Mouse (Mus musculus) olfactory bulb, adult 2 months (tissue): ENCODE results near the gene Siglecg.

Experiments
- CTCF ChIP-seq: fragments of 200-500 bp; IDR thresholded peaks from 2 replicates; pipeline ENCODE4 v1.5.1; 2012; ENCODE audit warnings: low read depth, mild to moderate bottlenecking, low read length, moderate library complexity; ENCODE audit not compliant: insufficient read depth
- POLR2A ChIP-seq: fragments of 200-500 bp; IDR thresholded peaks from 2 replicates; pipeline ENCODE4 v1.6.1; 2012; ENCODE audit warnings: mild to moderate bottlenecking, low read depth, low read length, moderate library complexity; ENCODE audit not compliant: insufficient read depth

- TF ChIP-seq POLR2A (no peak), CTCF (no peak)
These were observed 39.8 kb downstream of the Siglecg start for GRCm38 (mm10) chr7:43447801-43448200.
